Mouse (Mus musculus) CH12.LX (cell line): ENCODE data around the gene Tmem108.

Experiments
- CHD1 ChIP-seq: IDR thresholded peaks from 2 replicates; pipeline ENCODE4 v1.6.1; 2012; ENCODE audit warnings: low read depth, low read length, improper control_type of control experiment, inconsistent platforms
- CHD2 ChIP-seq: IDR thresholded peaks from 2 replicates; pipeline ENCODE4 v1.6.1; 2011; ENCODE audit warnings: low read length, improper control_type of control experiment
- CTCF ChIP-seq, 2 experiments: IDR thresholded peaks in 1 of 2; conservative IDR thresholded peaks in 1 of 2; 2 replicates each; pipeline ENCODE4 v1.5.1; 2011 to 2012; ENCODE audit warnings: low read depth in 2 of 2, low read length in 2 of 2, improper control_type of control experiment in 1 of 2, inconsistent platforms in 1 of 2, mild to moderate bottlenecking in 1 of 2, moderate library complexity in 1 of 2
- EP300 ChIP-seq: IDR thresholded peaks from 2 replicates; pipeline ENCODE4 v1.6.1; 2011; ENCODE audit warnings: low read length, improper control_type of control experiment
- JUND ChIP-seq: conservative IDR thresholded peaks from 2 replicates; pipeline ENCODE4 v1.6.1; 2011; ENCODE audit warnings: low read depth, low read length, improper control_type of control experiment
- POLR2A ChIP-seq: IDR thresholded peaks from 2 replicates; pipeline ENCODE4 v1.6.1; 2011; ENCODE audit warnings: low read depth, mild to moderate bottlenecking, improper control_type of control experiment, low read length
- POLR2AphosphoS2 ChIP-seq: IDR thresholded peaks from 2 replicates; pipeline ENCODE4 v1.6.1; 2011; ENCODE audit warnings: low read depth, low read length, improper control_type of control experiment
- RCOR1 ChIP-seq: conservative IDR thresholded peaks from 2 replicates; pipeline ENCODE4 v1.6.1; 2012; ENCODE audit warnings: low read depth, mild to moderate bottlenecking, inconsistent platforms, low read length, improper control_type of control experiment
- SMC3 ChIP-seq: IDR thresholded peaks from 2 replicates; pipeline ENCODE4 v1.6.1; 2011; ENCODE audit warnings: low read depth, low read length, improper control_type of control experiment
- UBTF ChIP-seq: IDR thresholded peaks from 2 replicates; pipeline ENCODE4 v1.6.1; 2012; ENCODE audit warnings: low read depth, mild to moderate bottlenecking, inconsistent platforms, low read length, improper control_type of control experiment, moderate library complexity
- ZMIZ1 ChIP-seq: IDR thresholded peaks from 2 replicates; pipeline ENCODE4 v1.6.1; 2012; ENCODE audit warnings: low read depth, mild to moderate bottlenecking, inconsistent platforms, low read length, improper control_type of control experiment

- TF ChIP-seq POLR2A (no peak), CTCF (conservative IDR thresholded peaks at IDR 0.05 in 1 of 2, IDR thresholded peaks at IDR 0.05 in 1 of 2; ENCODE audit: low read depth in 2 of 2, low read length in 2 of 2) (no peak), POLR2AphosphoS2 (no peak), JUND (no peak), CHD2 (no peak), SMC3 (no peak), RCOR1 (no peak), CHD1 (no peak), EP300 (no peak), UBTF (no peak), ZMIZ1 (no peak)
Measured at GRCm38 (mm10) chr9:103545271-103545670, 216.4 kb downstream of the Tmem108 start.
